Mouse (Mus musculus): ENCODE results near the gene Gm6583.
A peak's percentile ranks its signal among the peaks of the same experiment; 100 is the strongest.

Gm6583 gene

DNA sequence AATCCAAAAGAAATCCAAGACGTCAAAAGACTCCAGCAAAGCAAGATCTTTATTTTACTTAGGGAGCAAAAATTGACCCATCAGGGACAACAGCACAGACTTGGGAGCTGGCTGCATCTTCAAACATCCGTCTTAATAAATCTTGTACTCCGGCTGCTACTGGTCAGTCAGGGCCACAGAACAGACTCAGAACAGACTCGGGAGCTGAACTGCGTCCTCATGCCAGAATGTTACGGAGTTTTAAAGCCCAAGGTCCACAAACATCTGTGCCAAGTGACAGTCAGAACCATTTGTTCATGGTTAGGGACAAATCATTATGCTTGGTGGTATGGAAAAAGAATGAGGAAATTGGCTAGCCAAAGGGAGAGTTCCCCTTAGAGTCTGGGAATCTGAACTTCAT is 32.6 kb downstream of the Gm6583 start:
- no peak for TF ChIP-seq GATA4 (IDR thresholded peaks at IDR 0.05; ENCODE audit: insufficient replicate concordance, low read length)

GRCm38 (mm10) chr5:112321376-112321775 is 34.5 kb downstream of the Gm6583 start:
- no peak for TF ChIP-seq GATA4 (IDR thresholded peaks at IDR 0.05; ENCODE audit: insufficient replicate concordance, low read length)

- TF ChIP-seq GATA4 (IDR thresholded peaks at IDR 0.05; ENCODE audit: insufficient replicate concordance, low read length): no peak
Observed at GRCm38 (mm10) chr5:112320936-112321335, 34.9 kb downstream of the Gm6583 start.

DNA sequence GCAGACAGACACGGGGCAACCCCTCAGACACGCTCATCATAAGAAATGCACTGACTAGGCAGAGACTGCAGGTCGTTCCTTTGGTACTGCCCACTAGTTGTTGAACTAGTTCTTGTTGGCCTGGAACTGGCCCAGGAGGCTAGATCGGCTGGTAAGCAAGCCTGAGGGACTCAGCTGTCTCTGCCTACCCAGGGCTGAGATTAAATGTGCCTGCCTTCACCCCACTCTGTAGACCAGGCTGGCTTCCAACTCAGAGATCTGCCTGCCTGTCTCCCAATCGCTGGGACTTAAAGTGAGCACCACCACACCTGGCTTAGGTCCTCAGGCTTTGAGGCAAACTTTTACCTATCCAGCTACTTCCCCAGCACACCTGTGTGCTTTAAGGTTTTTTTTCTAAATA is 35.5 kb downstream of the Gm6583 start:
- no peak for TF ChIP-seq GATA4 (IDR thresholded peaks at IDR 0.05; ENCODE audit: insufficient replicate concordance, low read length)

- TF ChIP-seq GATA4 (IDR thresholded peaks at IDR 0.05; ENCODE audit: insufficient replicate concordance, low read length): peak; percentile 24; the same call in 1 of the 2 replicates
Observed at GRCm38 (mm10) chr5:112317328-112317727, 38.5 kb downstream of the Gm6583 start.

- TF ChIP-seq GATA4 (IDR thresholded peaks at IDR 0.05; ENCODE audit: insufficient replicate concordance, low read length): no peak
Observed at GRCm38 (mm10) chr5:112316468-112316867, 39.4 kb downstream of the Gm6583 start.

- TF ChIP-seq GATA4 (IDR thresholded peaks at IDR 0.05; ENCODE audit: insufficient replicate concordance, low read length): no peak
Observed at GRCm38 (mm10) chr5:112313222-112313885, 42.5 kb downstream of the Gm6583 start.

DNA sequence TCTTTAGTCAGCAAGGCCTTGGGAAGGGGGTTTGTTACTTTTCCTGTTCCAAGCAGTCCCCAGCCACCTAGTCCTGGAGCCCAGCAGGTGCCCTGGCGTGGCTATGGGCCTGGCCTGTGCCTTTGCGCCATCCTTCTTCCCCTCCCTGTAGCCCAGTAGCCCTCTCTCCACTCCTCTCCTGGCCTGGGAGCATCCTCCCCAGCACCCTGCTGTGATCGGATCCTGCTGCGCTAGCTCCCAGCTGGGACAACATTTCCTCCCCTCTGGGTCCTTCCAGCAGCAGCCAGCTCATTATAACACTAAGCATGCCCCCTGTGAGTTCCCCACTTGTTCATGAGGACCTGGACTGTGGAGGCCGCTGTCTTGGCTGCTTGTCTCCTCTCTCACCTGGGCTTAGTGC is 50.0 kb downstream of the Gm6583 start:
- no peak for TF ChIP-seq GATA4 (IDR thresholded peaks at IDR 0.05; ENCODE audit: insufficient replicate concordance, low read length)
